Mouse (Mus musculus): Measurements from ENCODE around the gene Kl.

The Kl gene

GRCm38 (mm10) chr5:150962756-150963155 is 10.3 kb downstream of the Kl start:
- DNase-seq (ENCODE audit: low spot score in 2 of 2), result no peak

DNA sequence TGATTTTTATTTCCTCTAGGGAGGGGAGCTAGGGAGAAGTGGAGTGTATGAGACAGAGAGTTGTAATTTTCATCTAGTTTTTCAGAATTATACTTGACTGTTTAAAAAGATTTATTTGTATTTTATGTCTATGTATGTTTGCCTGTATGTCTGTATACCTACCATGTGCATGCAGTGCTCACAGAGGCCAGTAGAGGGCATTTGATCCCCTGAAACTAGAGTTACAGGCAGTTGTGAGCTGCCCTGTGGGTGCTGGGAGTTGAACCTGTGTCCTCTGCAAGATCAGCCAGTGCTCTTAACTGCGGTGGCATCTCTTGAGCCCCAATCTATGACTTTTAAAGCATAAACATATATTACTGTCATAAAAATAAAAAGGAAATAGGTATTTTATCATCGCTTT is 15.5 kb downstream of the Kl start:
- DNase-seq (ENCODE audit: low spot score in 2 of 2), result no peak

DNA sequence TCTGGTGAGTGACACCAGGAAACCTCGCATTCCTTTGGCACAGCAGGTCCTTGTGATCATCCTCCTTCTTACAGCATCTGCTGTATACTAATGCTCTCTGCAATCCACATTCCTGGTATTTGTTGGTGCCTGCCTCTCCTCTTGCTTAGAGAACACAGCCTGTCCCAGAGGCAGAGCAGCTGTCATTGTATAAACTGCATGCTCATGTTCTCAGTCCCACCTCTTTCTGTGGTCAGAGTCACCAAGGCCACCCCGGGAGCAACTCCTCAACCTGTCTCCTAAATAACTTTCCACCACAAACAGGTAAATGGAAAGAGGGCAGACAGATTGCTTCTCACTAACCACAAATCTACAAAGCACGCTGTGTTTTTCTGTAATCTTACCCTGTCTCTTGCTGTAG is 18.1 kb downstream of the Kl start:
- no peak for DNase-seq (ENCODE audit: low spot score in 2 of 2)

DNA sequence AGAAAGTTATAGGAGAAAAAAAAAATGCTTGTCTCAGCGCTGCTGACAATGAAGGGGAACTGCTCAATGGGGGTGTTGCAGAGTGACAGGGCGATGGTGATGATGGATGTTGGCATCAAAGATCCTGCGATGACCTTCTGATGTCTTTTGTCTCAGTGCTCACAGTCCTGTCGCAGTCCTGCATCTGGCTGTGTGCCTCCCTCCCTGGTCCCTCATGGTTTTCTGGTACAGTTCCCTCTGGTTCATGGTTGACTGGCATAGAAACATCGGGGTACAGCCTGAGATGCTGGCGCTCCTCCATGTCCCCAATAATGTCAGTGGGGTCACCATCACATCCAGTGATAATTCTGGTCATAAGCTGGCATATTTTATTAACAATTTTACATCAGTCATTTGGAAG is 18.7 kb downstream of the Kl start:
- no peak for DNase-seq (ENCODE audit: low spot score in 2 of 2)

DNA sequence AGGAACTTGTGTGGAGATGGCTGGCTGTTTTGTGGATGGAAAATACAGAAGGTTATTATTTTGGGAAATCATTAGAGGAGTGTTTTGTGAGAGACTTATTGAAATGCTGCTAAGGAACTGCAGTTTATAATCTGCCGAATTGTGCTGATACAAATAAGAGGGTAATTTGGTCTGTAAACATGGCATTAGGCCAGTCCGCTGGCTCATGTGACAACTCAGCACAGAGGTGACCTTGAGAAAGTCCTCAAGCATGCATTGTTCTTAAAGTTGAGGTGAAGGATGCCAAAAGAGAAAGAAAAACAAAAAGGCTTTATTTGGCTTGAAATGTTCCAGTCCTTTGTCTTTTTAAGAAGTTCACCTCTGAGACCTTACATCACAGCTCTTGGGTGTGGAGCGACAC is 21.8 kb downstream of the Kl start:
- no peak for DNase-seq (ENCODE audit: low spot score in 2 of 2)

- DNase-seq (ENCODE audit: low spot score in 2 of 2), result no peak
Observed at GRCm38 (mm10) chr5:150977383-150977958, 25.1 kb downstream of the Kl start.

DNA sequence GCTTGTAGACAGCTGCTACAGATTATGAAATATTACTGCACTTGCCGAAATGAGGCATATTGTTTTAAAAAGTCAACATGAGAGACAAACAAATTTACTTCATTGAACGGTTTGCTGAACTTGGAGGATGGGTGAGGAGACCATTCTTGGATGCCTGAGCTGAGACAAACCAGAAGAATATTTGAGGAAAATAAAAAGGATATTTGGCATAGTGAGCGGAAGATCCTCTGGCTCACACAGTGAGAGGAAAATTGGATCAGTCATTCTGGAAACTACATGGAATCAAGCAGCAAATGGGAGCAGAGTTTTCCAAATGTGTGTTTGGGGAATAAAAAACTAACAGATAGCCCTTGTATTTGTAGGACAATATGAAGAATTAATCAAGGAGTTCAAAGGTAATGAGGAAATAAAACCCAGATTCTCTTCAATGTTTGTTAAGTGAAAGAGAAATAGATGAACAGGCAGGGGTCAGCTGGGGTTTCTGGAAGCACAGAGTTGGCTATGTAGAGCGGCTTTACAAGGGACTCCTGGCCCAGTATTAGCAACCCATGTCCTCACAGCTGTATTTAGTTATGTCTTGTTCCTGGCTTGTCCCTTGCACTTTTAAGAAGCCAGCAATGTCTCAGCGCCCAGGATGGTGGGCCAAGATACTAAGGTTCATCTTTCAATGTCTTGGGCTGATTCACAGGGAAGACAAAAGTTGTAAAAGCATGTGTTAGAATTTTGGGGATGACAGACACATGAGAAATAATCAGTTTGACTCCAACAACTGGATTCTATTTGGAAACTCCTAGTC is 27.1 kb downstream of the Kl start:
- DNase-seq (ENCODE audit: low spot score in 2 of 2), result no peak

- DNase-seq (ENCODE audit: low spot score in 2 of 2), result no peak
Observed at GRCm38 (mm10) chr5:150982082-150982481, 29.7 kb downstream of the Kl start.

DNA sequence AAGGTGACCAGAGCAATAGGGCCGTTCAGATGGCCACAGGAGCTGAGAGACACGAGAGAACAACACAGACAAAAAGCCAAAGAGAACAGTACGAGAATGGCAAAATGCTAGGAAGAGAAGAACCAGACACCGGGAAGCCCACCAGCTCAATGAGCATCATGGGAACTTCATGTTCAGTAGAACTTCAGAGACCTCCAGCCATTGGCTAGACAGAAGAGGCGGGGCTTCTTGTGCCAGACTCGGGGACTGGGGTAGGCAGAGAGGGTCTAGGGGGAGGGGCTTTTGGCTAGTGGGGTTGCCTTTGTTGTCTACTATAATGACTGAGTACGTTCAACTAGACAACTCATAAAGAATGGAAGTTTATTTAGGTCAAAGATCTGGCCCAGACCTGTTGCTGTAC is 41.7 kb downstream of the Kl start:
- DNase-seq (ENCODE audit: low spot score in 2 of 2), result no peak

- DNase-seq (ENCODE audit: low spot score in 2 of 2), result no peak
Observed at GRCm38 (mm10) chr5:150996586-150996985, 44.2 kb downstream of the Kl start.

DNA sequence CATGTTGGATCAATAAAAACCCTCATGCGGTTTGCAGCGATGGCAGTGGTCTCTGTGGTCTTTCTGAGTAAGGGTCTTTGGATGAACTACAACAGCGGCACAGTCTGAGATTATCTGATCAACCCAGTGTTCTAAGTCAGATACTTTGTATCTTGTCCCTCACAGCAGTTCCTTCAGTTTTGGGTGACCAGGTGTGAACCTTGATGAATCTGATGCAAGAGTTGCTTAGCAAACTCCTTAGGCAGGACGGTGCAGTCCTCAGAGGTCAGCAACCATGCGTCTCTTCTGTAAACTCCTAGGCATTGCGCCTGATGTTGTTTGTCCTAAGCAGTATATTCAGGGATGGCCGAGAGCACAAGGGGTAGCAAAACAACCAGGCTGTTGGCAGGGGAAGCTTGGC is 48.7 kb downstream of the Kl start:
- no peak for DNase-seq (ENCODE audit: low spot score in 2 of 2)

DNA sequence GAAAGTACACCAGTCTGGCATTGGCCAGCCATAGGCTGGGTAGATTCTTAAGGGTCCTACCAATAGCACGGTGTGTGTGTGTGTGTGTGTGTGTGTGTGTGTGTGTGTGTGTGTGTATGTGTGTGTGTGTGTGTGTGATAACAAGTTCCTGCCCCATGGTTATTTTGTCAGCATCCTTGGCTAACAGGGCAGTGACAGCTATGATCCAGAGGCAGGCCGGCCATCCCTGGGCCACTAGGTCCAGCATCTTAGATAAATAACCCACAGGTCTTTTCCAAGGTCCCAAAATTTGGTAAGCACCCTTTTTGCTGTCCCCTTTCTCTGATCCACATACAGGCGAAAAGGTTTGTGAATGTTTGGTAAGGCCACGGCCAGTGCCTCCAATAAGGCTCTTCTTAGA is 49.6 kb downstream of the Kl start:
- DNase-seq (ENCODE audit: low spot score in 2 of 2), result no peak

DNA sequence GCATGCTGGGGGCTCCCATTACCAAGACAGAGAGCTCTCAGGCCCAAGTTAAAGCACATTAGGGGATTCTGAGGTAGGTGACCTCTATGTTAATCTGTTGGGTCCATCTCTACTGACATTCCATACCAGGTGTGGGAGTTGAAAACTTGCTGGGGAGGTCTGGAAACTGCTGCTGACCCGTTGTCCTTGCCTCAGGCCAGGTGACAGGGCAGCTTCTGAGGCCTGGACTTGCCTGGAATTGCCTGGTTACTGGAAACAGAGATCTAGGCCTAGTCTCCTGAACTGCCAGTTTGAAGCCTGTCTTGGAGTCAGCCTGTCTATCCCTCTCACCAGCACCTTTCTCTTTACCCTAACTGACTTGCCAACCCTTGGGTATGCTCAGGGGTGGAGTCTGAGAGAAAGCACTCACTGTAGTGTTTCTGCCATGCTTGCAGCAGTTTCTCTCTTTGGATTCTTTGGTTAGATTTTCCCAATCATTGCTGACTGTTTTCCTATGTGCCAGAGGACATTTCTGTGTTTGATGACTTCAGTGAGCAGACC is 51.9 kb downstream of the Kl start:
- DNase-seq (ENCODE audit: low spot score in 2 of 2), result no peak

GRCm38 (mm10) chr5:151018450-151018849 is 66.0 kb downstream of the Kl start:
- no peak for DNase-seq (ENCODE audit: low spot score in 2 of 2)

GRCm38 (mm10) chr5:151018959-151019358 is 66.6 kb downstream of the Kl start:
- DNase-seq (ENCODE audit: low spot score in 2 of 2), result no peak

- no peak for DNase-seq (ENCODE audit: low spot score in 2 of 2)
Observed at GRCm38 (mm10) chr5:151020031-151020820, 67.8 kb downstream of the Kl start.

DNA sequence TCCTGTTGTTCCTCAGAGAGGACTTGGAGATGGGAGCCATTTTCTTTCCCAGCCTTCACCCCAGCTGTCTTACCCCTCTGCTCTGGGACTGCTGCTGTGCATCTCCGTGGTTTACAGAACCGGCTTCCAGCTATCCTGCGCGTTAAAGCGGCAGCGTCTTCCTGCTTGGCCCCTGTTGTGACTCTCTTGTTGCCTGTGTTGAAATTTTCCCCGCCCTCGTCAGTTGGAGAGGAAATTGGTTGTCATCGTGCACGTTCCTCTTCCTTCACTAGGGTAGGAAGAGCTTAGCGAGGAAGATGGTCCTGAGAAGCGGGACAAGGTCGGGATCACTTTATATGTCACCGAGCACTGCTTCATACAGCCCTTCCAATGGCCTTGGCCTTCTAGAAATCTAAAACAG is 68.4 kb downstream of the Kl start:
- no peak for DNase-seq (ENCODE audit: low spot score in 2 of 2)

DNA sequence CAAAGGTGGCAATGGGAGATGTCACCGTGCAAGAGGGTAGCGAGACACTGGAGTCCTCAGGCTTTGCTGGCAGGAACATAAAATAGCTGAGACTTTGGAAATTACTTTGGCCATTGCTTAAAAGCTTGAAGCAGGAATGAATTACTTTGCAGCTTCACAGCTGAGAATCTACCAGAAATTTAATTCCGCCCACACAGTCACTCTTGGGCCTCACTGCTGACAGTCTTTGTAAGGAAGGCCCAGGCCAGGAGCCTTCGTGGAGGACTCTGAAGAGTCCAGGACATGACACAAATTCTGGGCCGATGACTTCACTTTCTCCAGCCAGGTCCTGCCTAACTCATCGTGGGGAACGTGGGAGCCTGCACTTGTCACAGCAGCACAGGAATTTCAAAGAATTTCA is 69.6 kb downstream of the Kl start:
- DNase-seq (ENCODE audit: low spot score in 2 of 2), result no peak

DNA sequence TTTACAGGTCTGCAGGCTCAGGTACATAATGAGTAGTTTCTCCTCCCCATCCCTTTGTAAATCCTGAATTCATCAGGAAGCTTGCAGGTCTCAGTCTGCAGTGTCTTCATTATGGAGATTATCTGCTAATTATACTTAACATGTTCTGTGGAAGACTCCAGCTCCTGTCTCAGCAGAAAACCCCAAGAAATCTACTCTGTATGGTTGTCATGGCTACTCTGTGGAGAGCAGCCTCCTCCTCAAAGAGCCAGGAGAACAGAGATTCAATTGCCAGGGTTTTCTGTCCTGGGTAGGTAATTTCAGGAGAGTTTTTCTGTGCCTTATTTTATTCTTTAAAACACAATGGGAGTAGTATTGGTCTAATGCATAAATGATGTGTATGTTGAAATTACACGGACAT is 70.5 kb downstream of the Kl start:
- no peak for DNase-seq (ENCODE audit: low spot score in 2 of 2)

DNA sequence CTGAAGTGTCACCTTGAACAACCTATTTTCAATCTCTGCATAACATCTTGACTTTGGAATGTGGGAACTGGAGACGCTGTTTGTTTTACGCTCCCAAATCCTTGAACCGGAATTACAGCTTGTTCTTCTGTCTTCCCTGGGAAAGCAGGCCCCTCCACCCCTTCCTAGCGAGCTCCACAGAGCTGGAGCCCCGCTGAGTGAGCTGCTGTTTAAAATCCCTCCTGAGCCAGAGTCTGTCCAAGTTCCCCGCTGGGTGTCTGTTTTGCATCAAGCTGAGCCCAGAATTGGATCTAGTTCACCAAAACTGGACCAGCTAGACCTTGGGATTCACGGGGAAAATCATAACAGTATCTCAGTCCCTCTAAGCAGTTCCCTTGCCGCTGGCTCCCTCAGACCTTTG is 71.1 kb downstream of the Kl start:
- no peak for DNase-seq (ENCODE audit: low spot score in 2 of 2)

- no peak for DNase-seq (ENCODE audit: low spot score in 2 of 2)
Observed at GRCm38 (mm10) chr5:151024483-151024882, 72.1 kb downstream of the Kl start.

DNA sequence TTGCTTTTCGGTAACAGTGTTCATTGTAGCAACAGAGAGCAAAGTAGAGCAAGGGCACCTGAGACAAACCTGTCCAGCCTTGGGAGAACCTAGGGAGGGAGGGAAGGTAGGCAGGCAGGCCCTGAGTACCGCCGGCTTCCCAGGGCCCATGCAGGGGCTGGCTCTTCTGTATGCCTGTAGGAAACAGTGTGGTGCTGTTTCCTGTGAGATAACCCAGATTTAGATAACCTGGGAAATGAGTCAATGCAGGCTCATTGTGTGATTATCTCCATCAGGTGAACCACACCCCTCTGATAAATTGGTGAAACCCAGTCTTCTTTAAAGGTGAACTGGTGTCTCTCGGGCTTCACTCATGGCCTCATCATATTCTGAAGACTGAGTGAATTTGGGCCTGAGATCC is 73.7 kb downstream of the Kl start:
- no peak for DNase-seq (ENCODE audit: low spot score in 2 of 2)

DNA sequence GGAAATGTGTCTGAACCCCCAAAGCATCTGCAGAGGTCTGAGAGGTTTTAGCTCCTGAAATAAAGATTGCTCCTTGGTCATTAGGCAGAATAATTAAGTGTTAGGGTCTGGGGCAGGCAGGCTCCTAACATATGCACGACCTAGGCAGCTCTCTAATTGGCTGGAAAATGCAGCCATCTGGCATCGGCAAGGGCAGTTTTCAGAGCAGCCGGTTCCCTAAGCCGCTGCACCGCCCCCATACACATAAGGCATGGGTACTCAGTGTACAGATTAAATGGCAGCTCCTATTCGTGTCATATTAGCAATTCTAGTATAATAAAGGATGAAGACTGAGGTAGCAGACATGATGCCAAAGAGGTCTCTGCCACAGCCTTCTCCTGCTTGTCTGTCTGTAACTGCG is 74.8 kb downstream of the Kl start:
- DNase-seq (ENCODE audit: low spot score in 2 of 2), result no peak
